Mouse (Mus musculus) adrenal gland, postnatal 14 days (tissue): ENCODE measurements at regions not wholly inside any gene's neighbourhood (a gene's known extent, or its start where the extent isn't known, plus 50 kb on each side); places are given as distances from the start of the nearest gene placed in this dataset.

Experiments
- DNase-seq: peaks from one replicate; pipeline ENCODE4 v3.0.0; 2021; ENCODE audit warnings: mixed read lengths

- DNase-seq = no peak
Observed at GRCm38 (mm10) chr17:45285621-45286189, 147.8 kb downstream of the Cdc5l start.

- no peak for DNase-seq
Observed at GRCm38 (mm10) chr17:45281554-45281953, 152.0 kb downstream of the Cdc5l start.

GRCm38 (mm10) chr17:45279811-45280205 is 153.7 kb downstream of the Cdc5l start:
- no peak for DNase-seq

GRCm38 (mm10) chr17:45279075-45279810 is 154.3 kb downstream of the Cdc5l start:
- DNase-seq = peak; percentile 52

DNA sequence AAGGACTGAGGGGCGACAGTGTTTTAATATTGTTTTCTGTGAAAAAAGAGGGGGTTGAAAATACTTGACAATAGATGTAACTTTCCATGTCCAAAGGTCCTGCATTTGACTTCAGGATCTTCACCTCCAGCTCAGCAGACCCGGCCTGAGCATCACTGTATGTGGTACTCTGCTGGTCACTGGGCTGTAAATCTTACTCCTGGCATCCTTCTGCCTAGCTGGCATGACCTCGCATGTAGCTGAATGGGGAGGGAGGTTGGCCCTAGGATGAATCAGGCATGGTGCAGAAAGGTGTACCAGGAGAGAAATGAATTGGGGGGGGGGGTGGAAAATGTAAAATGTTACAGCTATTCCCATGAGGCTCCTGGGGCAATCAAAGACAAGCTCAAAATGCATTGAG is 156.0 kb downstream of the Cdc5l start:
- DNase-seq = no peak

- no peak for DNase-seq
Observed at GRCm38 (mm10) chr17:45276686-45277405, 156.7 kb downstream of the Cdc5l start.

GRCm38 (mm10) chr17:45274894-45275293 is 158.6 kb downstream of the Cdc5l start:
- no peak for DNase-seq

GRCm38 (mm10) chr17:45266776-45267175 is 166.8 kb downstream of the Cdc5l start:
- DNase-seq = no peak

DNA sequence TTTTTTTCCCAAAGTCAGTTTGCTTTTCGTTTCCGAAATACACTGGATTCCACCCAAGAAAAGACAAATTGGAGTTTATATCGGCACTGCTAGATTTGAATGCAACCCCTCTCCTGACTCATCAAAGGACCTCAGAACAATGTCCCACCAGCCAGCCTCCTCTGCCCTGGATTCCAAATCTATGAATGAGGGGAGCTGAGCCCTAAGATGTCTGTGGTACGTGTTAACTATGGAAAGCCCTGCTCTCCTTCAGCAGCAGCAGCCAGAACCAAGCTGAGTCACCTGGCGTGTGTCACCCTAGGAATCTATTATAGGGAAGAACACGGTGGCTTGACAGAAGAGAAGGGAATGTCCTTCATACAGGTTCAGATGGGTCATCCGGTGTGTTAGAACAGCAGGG is 167.9 kb downstream of the Cdc5l start:
- DNase-seq = peak; percentile 11

- DNase-seq = no peak
Observed at GRCm38 (mm10) chr17:45264434-45264833, 169.1 kb downstream of the Cdc5l start.

- DNase-seq = no peak
Observed at GRCm38 (mm10) chr17:45260421-45260820, 173.1 kb downstream of the Cdc5l start.

DNA sequence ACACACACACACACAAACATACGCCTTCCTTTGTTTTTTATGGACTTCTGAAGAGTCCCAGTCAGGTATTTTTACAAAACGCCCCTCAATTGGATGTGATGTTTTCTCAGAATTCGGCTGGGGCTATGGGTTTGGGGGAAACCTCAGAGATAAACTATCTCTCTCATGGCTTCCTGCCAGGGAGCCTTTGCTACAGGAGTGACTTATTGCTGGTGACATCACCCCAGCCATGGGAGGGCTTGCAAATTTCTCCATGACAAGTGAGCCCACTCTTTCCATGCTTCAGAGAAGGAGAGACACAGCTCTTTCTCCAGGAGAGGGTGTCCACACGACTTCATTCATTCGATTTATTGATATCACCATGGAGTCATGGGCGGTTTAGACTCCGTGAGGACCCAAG is 175.5 kb downstream of the Cdc5l start:
- peak; percentile 24 for DNase-seq

DNA sequence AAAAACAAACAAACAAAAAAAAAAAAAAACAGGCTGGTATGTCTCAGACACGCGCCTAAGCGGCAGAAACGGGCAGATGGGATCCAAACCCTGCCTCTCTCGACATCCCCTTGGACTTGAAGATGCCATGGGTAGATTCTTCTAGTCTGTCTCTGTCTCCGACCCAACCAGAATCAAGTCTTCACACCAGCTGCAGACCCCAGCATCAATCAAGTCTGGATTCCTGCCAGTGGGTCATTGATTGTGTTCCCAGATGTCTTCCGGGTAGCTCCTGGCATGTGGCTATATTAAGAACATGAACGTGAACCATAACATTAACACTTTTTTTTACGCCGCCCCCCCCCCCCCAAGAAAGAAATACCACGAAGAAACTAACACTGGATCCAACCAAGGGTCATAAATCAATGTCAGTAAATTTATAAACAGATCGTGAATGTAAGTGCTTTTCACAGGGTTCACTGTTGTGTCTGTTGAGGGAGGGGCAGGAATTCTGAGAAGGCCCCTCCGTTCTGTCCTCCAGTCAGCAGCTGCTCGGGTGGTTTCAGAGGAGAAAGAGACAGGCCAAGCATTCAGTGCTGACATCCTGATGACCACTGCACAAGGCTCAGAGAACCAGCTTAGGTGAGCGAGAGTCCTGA is 180.8 kb downstream of the Cdc5l start:
- no peak for DNase-seq

DNA sequence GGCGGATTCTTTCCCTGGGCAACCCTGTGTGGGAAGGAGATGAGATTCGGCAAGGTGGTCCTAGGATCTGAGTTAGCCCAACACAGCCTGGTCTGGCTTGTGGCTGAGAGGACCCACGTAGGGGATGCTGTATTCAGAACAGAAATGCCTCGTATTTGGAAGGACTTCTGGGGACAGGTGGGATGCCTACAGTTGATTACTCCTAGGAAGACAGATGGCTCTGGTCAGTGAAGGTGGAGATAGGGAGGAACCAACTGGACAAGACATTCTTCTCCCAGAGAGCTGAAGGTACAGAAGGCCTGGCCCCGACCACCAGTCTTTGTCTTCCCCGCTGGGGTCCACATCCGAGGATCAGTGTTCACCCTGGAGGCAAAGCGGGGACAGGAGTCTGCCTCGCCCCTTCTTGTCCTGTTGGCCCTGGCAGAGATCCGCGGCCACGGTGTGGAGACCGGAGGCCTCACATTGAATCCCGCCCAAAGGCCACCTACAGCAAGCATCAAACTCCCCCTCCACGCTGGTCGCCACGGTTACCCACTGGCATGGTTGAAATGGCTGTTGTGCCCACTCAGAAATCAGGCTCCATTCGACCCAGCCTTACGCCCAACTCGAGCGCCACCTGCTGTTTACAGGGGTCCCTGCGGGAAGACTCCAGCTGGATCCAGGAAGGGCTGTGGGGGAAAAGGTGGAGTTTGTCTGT is 182.4 kb downstream of the Cdc5l start:
- peak; percentile 89 for DNase-seq

DNA sequence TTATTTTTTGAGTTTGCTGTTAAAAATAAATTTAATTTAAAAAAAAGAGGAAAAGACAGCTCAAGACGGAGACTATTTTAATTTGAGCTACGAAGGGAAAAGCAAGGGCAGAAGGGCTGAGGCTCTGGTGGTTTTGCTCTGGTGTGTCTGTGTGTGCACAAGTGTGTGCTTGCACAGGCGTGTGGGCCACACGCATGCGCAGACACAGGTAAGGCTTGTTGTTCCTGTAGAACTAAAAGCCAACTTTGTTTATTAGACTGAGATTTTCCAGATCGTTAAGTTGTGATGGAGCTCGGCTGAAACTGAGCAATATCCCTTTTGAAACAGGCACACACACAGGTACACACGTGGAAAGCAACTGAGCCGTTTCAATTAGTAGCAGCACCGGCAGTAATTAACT is 183.1 kb downstream of the Cdc5l start:
- no peak for DNase-seq

- DNase-seq = peak; percentile 20
Observed at GRCm38 (mm10) chr17:45247142-45248137, 186.1 kb downstream of the Cdc5l start.

GRCm38 (mm10) chr17:45244870-45245269 is 188.7 kb downstream of the Cdc5l start:
- peak; percentile 77 for DNase-seq

DNA sequence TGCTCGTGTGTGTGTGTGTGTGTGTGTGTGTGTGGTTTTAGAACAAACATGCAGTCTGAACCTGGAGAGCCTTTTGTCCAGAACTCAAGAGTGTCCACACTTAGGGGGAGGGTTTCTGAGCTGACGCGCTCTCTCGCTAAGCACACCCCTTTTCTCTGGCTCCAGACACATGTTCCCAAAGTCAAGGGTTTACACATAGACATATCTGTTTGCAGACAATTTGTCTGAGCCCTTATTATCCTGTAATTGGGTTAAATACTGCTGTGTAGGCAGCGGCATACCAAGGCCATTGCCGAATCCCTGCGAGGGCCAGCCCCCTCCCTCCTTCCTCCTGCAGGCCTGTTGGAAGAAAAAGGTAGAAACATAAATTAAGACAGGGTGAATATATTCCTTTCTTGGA is 190.4 kb downstream of the Cdc5l start:
- no peak for DNase-seq

DNA sequence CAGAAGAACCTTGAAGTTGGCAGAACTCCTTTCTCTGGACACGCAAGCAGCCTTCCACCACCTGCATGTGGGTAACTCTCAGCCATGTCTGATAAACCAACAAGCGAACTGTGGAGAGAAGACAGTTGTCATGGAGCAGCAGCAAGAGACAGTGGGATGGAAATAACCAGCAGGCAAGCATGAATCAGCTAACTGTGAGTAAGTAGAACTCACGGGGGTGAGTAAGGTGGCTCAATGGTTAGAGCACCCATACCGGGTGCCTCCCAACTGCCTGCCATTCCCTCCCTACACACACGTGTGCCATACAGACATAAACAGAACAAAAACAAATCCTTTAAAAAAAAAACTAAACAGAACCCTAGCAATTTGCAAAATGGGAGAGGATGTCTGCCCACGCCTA is 191.5 kb downstream of the Cdc5l start:
- DNase-seq = no peak

GRCm38 (mm10) chr17:45240963-45241543 is 192.5 kb downstream of the Cdc5l start:
- DNase-seq = no peak

DNA sequence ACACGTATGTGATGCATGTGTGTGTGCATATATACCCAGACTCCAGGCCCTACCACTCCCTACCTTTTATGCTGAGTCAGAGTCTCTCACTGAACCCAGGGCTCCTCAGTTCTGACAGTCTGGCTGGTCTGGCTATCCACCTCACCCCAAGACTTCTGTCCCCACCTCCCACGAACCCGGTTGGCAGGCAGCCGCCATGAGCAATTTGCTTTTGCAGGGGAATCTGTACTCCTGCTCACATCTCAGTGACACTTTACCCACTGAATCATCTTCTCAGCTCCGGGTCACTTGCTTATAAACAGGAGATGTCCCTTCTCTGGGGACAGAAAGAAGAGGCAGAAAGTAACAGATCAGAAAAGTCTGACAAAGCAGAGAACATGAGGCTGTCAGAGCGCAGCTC is 193.0 kb downstream of the Cdc5l start:
- DNase-seq = no peak
